Mouse (Mus musculus) neural tube, embryonic 11.5 days (tissue): ENCODE data around the gene Fam184b. TPM values are rescaled to one million over a fixed set of nuclear protein-coding genes. Genes with fewer than 3 reads are reported as not detected.

Experiments used
- ATAC-seq: fragments of 200-750 bp; cut with Nextera tagmentation; 2 replicates; pipeline ENCODE4 v1.8.0; 2017; ENCODE audit warnings: moderate number of reproducible peaks, mild to moderate bottlenecking, moderate TSS enrichment, moderate library complexity; ENCODE audit not compliant: insufficient read depth, low FRiP score, low TSS enrichment
- DNase-seq: peaks from one replicate; pipeline ENCODE4 v3.0.0-alpha.2; 2015; ENCODE audit warnings: low spot score
- H3K27ac ChIP-seq: fragments of 300-500 bp; sonication (generic); 2 replicates; pipeline ENCODE4 v1.5.1; 2014; ENCODE audit warnings: low read depth, mild to moderate bottlenecking, low read length
- H3K27me3 ChIP-seq: fragments of 300-500 bp; sonication (generic); 2 replicates; pipeline ENCODE4 v1.6.1; 2014; ENCODE audit warnings: mild to moderate bottlenecking, low read length, mixed read lengths; ENCODE audit not compliant: control insufficient read depth, insufficient read depth
- H3K36me3 ChIP-seq: fragments of 300-500 bp; sonication (generic); 2 replicates; pipeline ENCODE4 v1.6.1; 2014; ENCODE audit warnings: mild to moderate bottlenecking, low read length, moderate library complexity, mixed read lengths; ENCODE audit not compliant: control insufficient read depth, insufficient read depth
- H3K4me1 ChIP-seq: fragments of 300-500 bp; sonication (generic); 2 replicates; pipeline ENCODE4 v1.6.1; 2014; ENCODE audit warnings: low read length, mixed read lengths; ENCODE audit not compliant: control insufficient read depth, insufficient read depth
- H3K4me2 ChIP-seq: fragments of 300-500 bp; sonication (generic); 2 replicates; pipeline ENCODE4 v1.6.1; 2014; ENCODE audit warnings: low read depth, mild to moderate bottlenecking, moderate library complexity
- H3K4me3 ChIP-seq: fragments of 300-500 bp; sonication (generic); 2 replicates; pipeline ENCODE4 v1.5.1; 2014; ENCODE audit warnings: low read depth, low read length
- H3K9ac ChIP-seq: fragments of 300-500 bp; sonication (generic); 2 replicates; pipeline ENCODE4 v1.6.1; 2014; ENCODE audit warnings: mild to moderate bottlenecking, low read length
- H3K9me3 ChIP-seq: fragments of 300-500 bp; sonication (generic); 2 replicates; pipeline ENCODE4 v1.6.1; 2016; ENCODE audit warnings: low read length; ENCODE audit not compliant: control insufficient read depth
- WGBS: fragments of 180-500 bp; shearing (Covaris S2); extraction: QIAGEN DNeasy Blood & Tissue Kit; methylation state at CpG from one replicate; pipeline ENCODE4 v1.1.7; 2014; 5-methylcytosine and 5-hydroxymethylcytosine counted together
- polyA plus RNA-seq: library from polyadenylated mRNA; unstranded; fragments of >200 nt; fragmentation: Nextera tagmentation; extraction: Ambion mirVana; gene quantifications from 2 replicates; pipeline ENCODE4 v1.2.1, GENCODE M21; 2014

Fam184b gene
- polyA plus RNA-seq, 1 experiment from 2014 or later: 1.3 TPM

GRCm38 (mm10) chr5:45495429-45495975 lies 143.9 kb downstream of the Fam184b start:
- no peak overlapping the region for H3K9ac ChIP-seq
- H3K4me1 ChIP-seq: no peaks in the 10 kb centered on the region
- H3K4me2 ChIP-seq: no peak overlapping the region
- H3K9me3 ChIP-seq: no peaks in the 10 kb centered on the region
- WGBS: 89% methylated on average over 3 of the region's 3 CpGs
- DNase-seq: no peak
- H3K27me3 ChIP-seq: no peaks in the 10 kb centered on the region
- ATAC-seq: no peak
- no peak overlapping the region for H3K4me3 ChIP-seq
- H3K27ac ChIP-seq: no peak overlapping the region
- peaks cover 4% of the 10 kb centered on the region for H3K36me3 ChIP-seq

GRCm38 (mm10) chr5:45494093-45494755 lies 145.2 kb downstream of the Fam184b start:
- Histone ChIP-seq H3K9me3 (no peaks in the 10 kb centered on the region), H3K9ac (peak overlapping the region; percentile 77), H3K27ac (no peak overlapping the region), H3K36me3 (peaks cover 3% of the 10 kb centered on the region), H3K4me3 (peak overlapping the region; percentile 58), H3K4me2 (peak overlapping the region; percentile 61), H3K4me1 (no peaks in the 10 kb centered on the region), H3K27me3 (no peaks in the 10 kb centered on the region)
- 59% methylated on average over 9 of the region's 9 CpGs for WGBS
- DNase-seq (no peak), ATAC-seq (no peak)

- DNase-seq: peak; percentile 99
- H3K9ac ChIP-seq: peak within 1 kb of the TSS; percentile 77
- H3K4me3 ChIP-seq: peak within 1 kb of the TSS; percentile 58
- under 1% methylated on average over 78 of the region's 78 CpGs for WGBS
- H3K4me1 ChIP-seq: no peaks in the 10 kb centered on the region
- peak; percentile 97 for ATAC-seq
- H3K9me3 ChIP-seq: no peaks in the 10 kb centered on the region
- H3K36me3 ChIP-seq: no peaks in the 10 kb centered on the region; the same call in 1 of the 2 replicates
- peak within 1 kb of the TSS; percentile 61 for H3K4me2 ChIP-seq
- no peaks in the 10 kb centered on the region for H3K27me3 ChIP-seq
- no peak within 1 kb of the TSS for H3K27ac ChIP-seq
These were observed 146.0 kb downstream of the Fam184b start, which contains the start of gene Lap3 for GRCm38 (mm10) chr5:45493191-45494092. Gene Lap3 (plus strand): TSS chr5:45493374.

- Histone ChIP-seq H3K27ac (no peak overlapping the region), H3K4me1 (no peaks in the 10 kb centered on the region), H3K36me3 (no peaks in the 10 kb centered on the region; the same call in 1 of the 2 replicates), H3K9ac (no peak overlapping the region), H3K4me2 (no peak overlapping the region), H3K27me3 (no peaks in the 10 kb centered on the region), H3K9me3 (no peaks in the 10 kb centered on the region), H3K4me3 (no peak overlapping the region)
- DNase-seq: no peak
- 79% methylated on average over 4 of the region's 4 CpGs for whole genome bisulfite sequencing
- ATAC-seq: no peak
These were observed 147.6 kb downstream of the Fam184b start for GRCm38 (mm10) chr5:45491776-45492175.

- no peak for ATAC-seq
- Histone ChIP-seq H3K27ac (no peak overlapping the region), H3K9ac (no peak overlapping the region), H3K9me3 (no peaks in the 10 kb centered on the region), H3K36me3 (no peaks in the 10 kb centered on the region), H3K27me3 (no peaks in the 10 kb centered on the region), H3K4me1 (no peaks in the 10 kb centered on the region), H3K4me3 (no peak overlapping the region), H3K4me2 (no peak overlapping the region)
- no peak for DNase-seq
- WGBS: 90% methylated on average over 1 of the region's 1 CpGs
These were observed 155.8 kb downstream of the Fam184b start for GRCm38 (mm10) chr5:45483654-45484053.

- H3K27me3 ChIP-seq: no peaks in the 10 kb centered on the region
- no peaks in the 10 kb centered on the region for H3K4me1 ChIP-seq
- no peak for DNase-seq
- H3K27ac ChIP-seq: no peak overlapping the region
- H3K4me3 ChIP-seq: no peak overlapping the region
- no peak overlapping the region for H3K9ac ChIP-seq
- H3K36me3 ChIP-seq: no peaks in the 10 kb centered on the region
- ATAC-seq: no peak
- H3K9me3 ChIP-seq: no peaks in the 10 kb centered on the region
- 86% methylated on average over 3 of the region's 3 CpGs for WGBS
- no peak overlapping the region for H3K4me2 ChIP-seq
These were observed 156.8 kb downstream of the Fam184b start for GRCm38 (mm10) chr5:45482607-45483006.

GRCm38 (mm10) chr5:45481125-45481524 lies 158.3 kb downstream of the Fam184b start:
- Histone ChIP-seq H3K4me1 (no peaks in the 10 kb centered on the region), H3K9me3 (no peaks in the 10 kb centered on the region), H3K4me3 (no peak overlapping the region), H3K36me3 (no peaks in the 10 kb centered on the region), H3K27ac (no peak overlapping the region), H3K9ac (no peak overlapping the region), H3K4me2 (no peak overlapping the region), H3K27me3 (no peaks in the 10 kb centered on the region)
- DNase-seq (no peak), ATAC-seq (no peak)
- 92% methylated on average over 2 of the region's 2 CpGs for WGBS

- Histone ChIP-seq H3K27me3 (no peaks in the 10 kb centered on the region), H3K9me3 (no peaks in the 10 kb centered on the region), H3K4me3 (no peak overlapping the region), H3K9ac (no peak overlapping the region), H3K4me2 (no peak overlapping the region), H3K27ac (no peak overlapping the region), H3K4me1 (no peaks in the 10 kb centered on the region), H3K36me3 (no peaks in the 10 kb centered on the region)
- DNase-seq: no peak
- no peak for ATAC-seq
- WGBS: 91% methylated on average over 1 of the region's 1 CpGs
These were observed 159.3 kb downstream of the Fam184b start for GRCm38 (mm10) chr5:45480066-45480465.
